Mouse (Mus musculus): ENCODE data around the gene Dpp6. TPM values are rescaled to one million over a fixed set of nuclear protein-coding genes. Genes with fewer than 3 reads are reported as not detected.

The Dpp6 gene
- total RNA-seq, 2 experiments from 2014 or later: not detected

GRCm38 (mm10) chr5:27168550-27168949 is 351.5 kb downstream of the Dpp6 start:
- ATAC-seq (replicated peaks; ENCODE audit: low FRiP score, poor library complexity, severe bottlenecking): no peak

- ATAC-seq (replicated peaks; ENCODE audit: low FRiP score, poor library complexity, severe bottlenecking): no peak
These were observed 368.0 kb downstream of the Dpp6 start for GRCm38 (mm10) chr5:27184963-27185362.

GRCm38 (mm10) chr5:27191242-27191969 is 374.4 kb downstream of the Dpp6 start:
- ATAC-seq (replicated peaks; ENCODE audit: low FRiP score, poor library complexity, severe bottlenecking): no peak

- no peak for ATAC-seq (replicated peaks; ENCODE audit: low FRiP score, poor library complexity, severe bottlenecking)
These were observed 377.2 kb downstream of the Dpp6 start for GRCm38 (mm10) chr5:27194157-27194556.

- no peak for ATAC-seq (replicated peaks; ENCODE audit: low FRiP score, poor library complexity, severe bottlenecking)
These were observed 378.0 kb downstream of the Dpp6 start for GRCm38 (mm10) chr5:27194975-27195374.

GRCm38 (mm10) chr5:27200581-27201341 is 383.8 kb downstream of the Dpp6 start:
- ATAC-seq (replicated peaks; ENCODE audit: low FRiP score, poor library complexity, severe bottlenecking): no peak

- no peak for ATAC-seq (replicated peaks; ENCODE audit: low FRiP score, poor library complexity, severe bottlenecking)
These were observed 386.1 kb downstream of the Dpp6 start for GRCm38 (mm10) chr5:27203131-27203530.

GRCm38 (mm10) chr5:27204721-27205120 is 387.7 kb downstream of the Dpp6 start:
- ATAC-seq (replicated peaks; ENCODE audit: low FRiP score, poor library complexity, severe bottlenecking): no peak

- ATAC-seq (replicated peaks; ENCODE audit: low FRiP score, poor library complexity, severe bottlenecking): no peak
These were observed 388.8 kb downstream of the Dpp6 start for GRCm38 (mm10) chr5:27205754-27206153.

GRCm38 (mm10) chr5:27206213-27206612 is 389.2 kb downstream of the Dpp6 start:
- ATAC-seq (replicated peaks; ENCODE audit: low FRiP score, poor library complexity, severe bottlenecking): no peak

- ATAC-seq (replicated peaks; ENCODE audit: low FRiP score, poor library complexity, severe bottlenecking): no peak
These were observed 403.1 kb downstream of the Dpp6 start for GRCm38 (mm10) chr5:27220116-27220515.

GRCm38 (mm10) chr5:27242078-27242477 is 425.1 kb downstream of the Dpp6 start:
- ATAC-seq (replicated peaks; ENCODE audit: low FRiP score, poor library complexity, severe bottlenecking): no peak

GRCm38 (mm10) chr5:27243226-27243625 is 426.2 kb downstream of the Dpp6 start:
- no peak for ATAC-seq (replicated peaks; ENCODE audit: low FRiP score, poor library complexity, severe bottlenecking)

GRCm38 (mm10) chr5:27247793-27248192 is 430.8 kb downstream of the Dpp6 start:
- no peak for ATAC-seq (replicated peaks; ENCODE audit: low FRiP score, poor library complexity, severe bottlenecking)

- no peak for ATAC-seq (replicated peaks; ENCODE audit: low FRiP score, poor library complexity, severe bottlenecking)
These were observed 431.7 kb downstream of the Dpp6 start for GRCm38 (mm10) chr5:27248685-27249084.

- no peak for ATAC-seq (replicated peaks; ENCODE audit: low FRiP score, poor library complexity, severe bottlenecking)
These were observed 432.9 kb downstream of the Dpp6 start for GRCm38 (mm10) chr5:27249951-27250350.

- no peak for ATAC-seq (replicated peaks; ENCODE audit: low FRiP score, poor library complexity, severe bottlenecking)
These were observed 433.9 kb downstream of the Dpp6 start for GRCm38 (mm10) chr5:27250906-27251305.

- no peak for ATAC-seq (replicated peaks; ENCODE audit: low FRiP score, poor library complexity, severe bottlenecking)
These were observed 434.4 kb downstream of the Dpp6 start for GRCm38 (mm10) chr5:27251361-27251760.

- ATAC-seq (replicated peaks; ENCODE audit: low FRiP score, poor library complexity, severe bottlenecking): no peak
These were observed 438.2 kb downstream of the Dpp6 start for GRCm38 (mm10) chr5:27255247-27255646.

- ATAC-seq (replicated peaks; ENCODE audit: low FRiP score, poor library complexity, severe bottlenecking): no peak
These were observed 441.6 kb downstream of the Dpp6 start for GRCm38 (mm10) chr5:27258636-27259035.

All from erythroblast, adult 5-6 weeks (primary cell).